Mouse (Mus musculus) spleen, postnatal 10 days (tissue): ENCODE data around the gene Polr2c.
"Not testable (repeated sequence)": the region's sequence is repeated elsewhere in the genome, so short reads cannot be mapped to it uniquely, and the experiment has no call there.

ENCODE experiments used
- DNase-seq, 2 experiments: peaks; one replicate each; pipeline ENCODE4 v3.0.0; 2021 to 2022; ENCODE audit warnings: low spot score in 2 of 2

The Polr2c gene

GRCm38 (mm10) chr8:94838600-94838999, 18.6 kb upstream of the Polr2c start:
- peak in 1 of 2 experiments; percentile 77 for DNase-seq

- no peak for DNase-seq
Observed at GRCm38 (mm10) chr8:94841183-94841582, 16.1 kb upstream of the Polr2c start.

GRCm38 (mm10) chr8:94850049-94850448, 7.2 kb upstream of the Polr2c start:
- no peak for DNase-seq

- not testable (repeated sequence) for DNase-seq
Observed at GRCm38 (mm10) chr8:94854761-94855160, 2.5 kb upstream of the Polr2c start.

GRCm38 (mm10) chr8:94857011-94857345, 272 bp upstream of the Polr2c start:
- DNase-seq = no peak

GRCm38 (mm10) chr8:94861352-94861910, 4.2 kb downstream of the Polr2c start:
- DNase-seq = peak; percentile 66 to 88

GRCm38 (mm10) chr8:94862487-94863220, 5.4 kb downstream of the Polr2c start:
- DNase-seq = no peak

GRCm38 (mm10) chr8:94863897-94864673, 6.8 kb downstream of the Polr2c start:
- no peak for DNase-seq

- no peak for DNase-seq
Observed at GRCm38 (mm10) chr8:94865292-94865691, 8.0 kb downstream of the Polr2c start.

- DNase-seq = no peak
Observed at GRCm38 (mm10) chr8:94866921-94867320, 9.7 kb downstream of the Polr2c start.

GRCm38 (mm10) chr8:94869146-94869545, 11.9 kb downstream of the Polr2c start:
- DNase-seq = no peak

GRCm38 (mm10) chr8:94870003-94870402, 12.8 kb downstream of the Polr2c start:
- DNase-seq = no peak

- DNase-seq = no peak
Observed at GRCm38 (mm10) chr8:94870474-94871107, 13.3 kb downstream of the Polr2c start.

- DNase-seq = no peak
Observed at GRCm38 (mm10) chr8:94871108-94871894, 14.1 kb downstream of the Polr2c start.

GRCm38 (mm10) chr8:94872156-94872555, 14.9 kb downstream of the Polr2c start:
- no peak for DNase-seq

- DNase-seq = no peak
Observed at GRCm38 (mm10) chr8:94872576-94872975, 15.3 kb downstream of the Polr2c start.

- DNase-seq = peak; percentile 80 to 89
Observed at GRCm38 (mm10) chr8:94874358-94874757, 17.1 kb downstream of the Polr2c start.

- peak; percentile 48 to 55 for DNase-seq
Observed at GRCm38 (mm10) chr8:94875096-94875870, 18.0 kb downstream of the Polr2c start.

GRCm38 (mm10) chr8:94875871-94876150, 18.6 kb downstream of the Polr2c start:
- peak; percentile 55 to 56 for DNase-seq

- peak; percentile 97 to 98 for DNase-seq
Observed at GRCm38 (mm10) chr8:94876197-94876730, 19.0 kb downstream of the Polr2c start, which contains the start of gene Dok4. Dok4 (minus strand) TSS chr8:94876330.

GRCm38 (mm10) chr8:94876820-94877219, 19.6 kb downstream of the Polr2c start:
- DNase-seq = no peak
